Comparison of ENCODE assay signal across 9 mouse cellular contexts in genomic region chr8:126309015-126309414, GRCm38 (mm10). TPM values are rescaled to one million over a fixed set of nuclear protein-coding genes. Genes with fewer than 3 reads are reported as not detected.
DNase-seq lines count a peak whose midpoint lies in the region; ATAC-seq and TF ChIP-seq lines count a peak whose summit lies in the region.
"Had no signal": no experiment of that assay in that cellular context is flagged by ENCODE, and none has a peak within 500 bp of the region (broad histone marks: within the 10 kb centered on the region; RNA-seq: fewer than 3 reads in every experiment).

No protein-coding gene starts in this region.

- ATAC-seq in liver, embryonic 12.5 days: no peak
- peak; percentile 69; the same call in 1 of the 2 replicates for ATAC-seq in heart, embryonic 16.5 days (replicated peaks; ENCODE audit: extremely low read depth, insufficient read depth, low FRiP score)
- ATAC-seq in lung, postnatal 0 days: peak; percentile 47; the same call in 1 of the 2 replicates
- no peak for ATAC-seq in forebrain, embryonic 16.5 days

- 9% methylated on average over 1 of the region's 1 CpGs for WGBS in cerebellum, adult 2 months
- WGBS in liver, embryonic 12.5 days (ENCODE audit: insufficient replicate concordance): 28% methylated on average over 1 of the region's 1 CpGs
- 25% methylated on average over 1 of the region's 1 CpGs for WGBS in heart, embryonic 16.5 days
- 10% methylated on average over 1 of the region's 1 CpGs for WGBS in lung, postnatal 0 days
- 36% methylated on average over 1 of the region's 1 CpGs for WGBS in forebrain, embryonic 16.5 days

- H3K36me3 ChIP-seq in liver, embryonic 12.5 days: no peaks in the 10 kb centered on the region
- H3K36me3 ChIP-seq in heart, embryonic 16.5 days (ENCODE audit: control insufficient read depth, insufficient read depth): no peaks in the 10 kb centered on the region
- H3K36me3 ChIP-seq in lung, postnatal 0 days (ENCODE audit: insufficient read depth, low read length): no peaks in the 10 kb centered on the region
- H3K36me3 ChIP-seq in forebrain, embryonic 16.5 days (ENCODE audit: control insufficient read depth, insufficient read depth): no peaks in the 10 kb centered on the region
- H3K36me3 ChIP-seq: neural tube, embryonic 12.5 days had no signal

- H3K9me3 ChIP-seq in liver, embryonic 12.5 days (replicated peaks): 0 out of 2 replicates have a peak, but pooled peaks cover 4% of the 10 kb centered on the region
- no peaks in the 10 kb centered on the region; the same call in 1 of the 2 replicates for H3K9me3 ChIP-seq in heart, embryonic 16.5 days (replicated peaks; ENCODE audit: control insufficient read depth, low read length)
- H3K9me3 ChIP-seq in lung, postnatal 0 days (ENCODE audit: low read length): no peaks in the 10 kb centered on the region
- no peaks in the 10 kb centered on the region for H3K9me3 ChIP-seq in forebrain, embryonic 16.5 days (ENCODE audit: control insufficient read depth, low read length)
- H3K9me3 ChIP-seq: neural tube, embryonic 12.5 days had no signal

- no peaks in the 10 kb centered on the region for H3K27me3 ChIP-seq in cerebellum, adult 2 months (ENCODE audit: control insufficient read depth, insufficient read depth, low read length)
- no peaks in the 10 kb centered on the region for H3K27me3 ChIP-seq in liver, embryonic 12.5 days (replicated peaks)
- no peaks in the 10 kb centered on the region for H3K27me3 ChIP-seq in heart, embryonic 16.5 days (ENCODE audit: control insufficient read depth, insufficient read depth, low read length)
- no peaks in the 10 kb centered on the region for H3K27me3 ChIP-seq in lung, postnatal 0 days (replicated peaks; ENCODE audit: insufficient read depth, low read length)
- H3K27me3 ChIP-seq in forebrain, embryonic 16.5 days (replicated peaks; ENCODE audit: control insufficient read depth, insufficient read depth, low read length): no peaks in the 10 kb centered on the region
- H3K27me3 ChIP-seq: neural tube, embryonic 12.5 days had no signal

- no peak for TF ChIP-seq EP300 in lung, postnatal 0 days (IDR thresholded peaks at IDR 0.05)

- H3K9ac ChIP-seq in liver, embryonic 12.5 days: no peak overlapping the region
- H3K9ac ChIP-seq in heart, embryonic 16.5 days (ENCODE audit: low read length): no peak overlapping the region
- H3K9ac ChIP-seq in lung, postnatal 0 days (replicated peaks; ENCODE audit: low read depth): no peak overlapping the region
- no peak overlapping the region for H3K9ac ChIP-seq in forebrain, embryonic 16.5 days (replicated peaks; ENCODE audit: low read depth, low read length)
- H3K9ac ChIP-seq: neural tube, embryonic 12.5 days had no signal

- no peak for TF ChIP-seq CTCF in cerebellum, adult 2 months (IDR thresholded peaks at IDR 0.05; ENCODE audit: borderline replicate concordance, insufficient read depth, low read depth, low read length)
- no peak for TF ChIP-seq CTCF in lung, postnatal 0 days (IDR thresholded peaks at IDR 0.05)

- peak; percentile 49 to 59 for DNase-seq in cerebellum, adult 2 months
- DNase-seq in cerebellum, adult 11 months: no peak
- peak; percentile 25 for DNase-seq in liver
- peak; percentile 63 for DNase-seq in lung, postnatal 0 days (ENCODE audit: low spot score)
- DNase-seq in frontal cortex, postnatal 36 days (ENCODE audit: low spot score in 2 of 2): no peak

- no peak for TF ChIP-seq POLR2A in cerebellum, adult 2 months (IDR thresholded peaks at IDR 0.05; ENCODE audit: borderline replicate concordance, insufficient read depth, low read length)

- no peak overlapping the region for H3K4me3 ChIP-seq in cerebellum, adult 2 months (replicated peaks; ENCODE audit: insufficient read depth, low read depth, low read length)
- H3K4me3 ChIP-seq in liver, embryonic 12.5 days: no peak overlapping the region
- no peak overlapping the region for H3K4me3 ChIP-seq in heart, embryonic 16.5 days (ENCODE audit: low read length)
- H3K4me3 ChIP-seq in lung, postnatal 0 days (ENCODE audit: low read depth, low read length): no peak overlapping the region
- H3K4me3 ChIP-seq in forebrain, embryonic 16.5 days (replicated peaks; ENCODE audit: low read length): no peak overlapping the region
- H3K4me3 ChIP-seq: neural tube, embryonic 12.5 days had no signal

- H3K27ac ChIP-seq in cerebellum, adult 2 months (ENCODE audit: insufficient read depth, low read length): no peak overlapping the region
- H3K27ac ChIP-seq in liver, embryonic 12.5 days: no peak overlapping the region
- H3K27ac ChIP-seq in heart, embryonic 16.5 days (ENCODE audit: low read length): no peak overlapping the region
- H3K27ac ChIP-seq in lung, postnatal 0 days (ENCODE audit: low read length): no peak overlapping the region
- no peak overlapping the region for H3K27ac ChIP-seq in forebrain, embryonic 16.5 days (ENCODE audit: low read length)
- H3K27ac ChIP-seq: neural tube, embryonic 12.5 days had no signal

- H3K4me1 ChIP-seq in cerebellum, adult 2 months (ENCODE audit: control insufficient read depth, insufficient read depth, low read length): peaks cover 39% of the 10 kb centered on the region
- H3K4me1 ChIP-seq in liver, embryonic 12.5 days: no peaks in the 10 kb centered on the region
- peaks cover 4% of the 10 kb centered on the region for H3K4me1 ChIP-seq in heart, embryonic 16.5 days (ENCODE audit: control insufficient read depth, insufficient read depth, low read length)
- H3K4me1 ChIP-seq in lung, postnatal 0 days (ENCODE audit: insufficient read depth, low read depth, low read length): no peaks in the 10 kb centered on the region; the same call in 1 of the 2 replicates
- no peaks in the 10 kb centered on the region for H3K4me1 ChIP-seq in forebrain, embryonic 16.5 days (replicated peaks; ENCODE audit: control insufficient read depth, insufficient read depth, low read length)
- H3K4me1 ChIP-seq: neural tube, embryonic 12.5 days had no signal

- H3K4me2 ChIP-seq in liver, embryonic 12.5 days: no peak overlapping the region
- no peak overlapping the region for H3K4me2 ChIP-seq in heart, embryonic 16.5 days (ENCODE audit: low read depth, low read length)
- no peak overlapping the region for H3K4me2 ChIP-seq in lung, postnatal 0 days (replicated peaks; ENCODE audit: low read depth, low read length)
- H3K4me2 ChIP-seq in forebrain, embryonic 16.5 days (ENCODE audit: low read length): no peak overlapping the region
- H3K4me2 ChIP-seq: neural tube, embryonic 12.5 days had no signal

RNA-seq across cellular contexts. Expression of gene Slc35f3, which starts 10.7 kb away (rescaled TPM):
- 15.8 and 17.7 TPM in 2 replicates for polyA plus RNA-seq in cerebellum, adult 2 months (2012; rRNA removed)
- 0.05 TPM in 1 of 2 replicates, not detected in the other for polyA plus RNA-seq in liver, embryonic 12.5 days (2016; fragmentation: Nextera tagmentation; extraction: Ambion mirVana)
- polyA plus RNA-seq in heart, embryonic 16.5 days (2015; fragmentation: Nextera tagmentation; extraction: Ambion mirVana): 0.06 TPM in 1 of 2 replicates, not detected in the other
- polyA plus RNA-seq in lung, postnatal 0 days (2015; fragmentation: Nextera tagmentation; extraction: Ambion mirVana): 0.38 and 0.67 TPM in 2 replicates
- polyA plus RNA-seq in forebrain, embryonic 16.5 days (2015; fragmentation: Nextera tagmentation; extraction: Ambion mirVana): 1.0 and 1.2 TPM in 2 replicates

Comparison
In these comparisons a context has a peak if more than half of its experiments do, and no peak if none do; other contexts are left out.
1. DNase-seq: peak in cerebellum, adult 2 months (2 of 2), liver (single experiment) and lung, postnatal 0 days (single experiment); none in cerebellum, adult 11 months (single experiment) and frontal cortex, postnatal 36 days (0 of 2).
2. ATAC-seq: peak in heart, embryonic 16.5 days (single experiment) and lung, postnatal 0 days (single experiment); none in liver, embryonic 12.5 days (single experiment) and forebrain, embryonic 16.5 days (single experiment).